Mouse (Mus musculus) liver, embryonic 11.5 days (tissue): Measurements from ENCODE around the gene Kndc1. TPM values are rescaled to one million over a fixed set of nuclear protein-coding genes. Genes with fewer than 3 reads are reported as not detected.

Source experiments
- ATAC-seq: fragments of 200-750 bp; cut with Nextera tagmentation; replicated peaks from 2 replicates; pipeline ENCODE4 v1.8.0; 2017; ENCODE audit warnings: moderate number of reproducible peaks, mild to moderate bottlenecking, moderate TSS enrichment, moderate library complexity; ENCODE audit not compliant: low FRiP score
- DNase-seq: peaks from one replicate; pipeline ENCODE4 v3.0.0-alpha.2; 2017; ENCODE audit warnings: low spot score
- H3K27ac ChIP-seq: fragments of 300-500 bp; sonication (generic); 2 replicates; pipeline ENCODE4 v1.5.1; 2014; ENCODE audit warnings: mild to moderate bottlenecking, low read depth, low read length, control low read depth
- H3K27me3 ChIP-seq: fragments of 300-500 bp; sonication (generic); replicated peaks from 2 replicates; pipeline ENCODE4 v1.6.1; 2014; ENCODE audit warnings: low read length, mixed read lengths; ENCODE audit not compliant: control insufficient read depth, insufficient read depth
- H3K36me3 ChIP-seq: fragments of 300-500 bp; sonication (generic); 2 replicates; pipeline ENCODE4 v1.6.1; 2014; ENCODE audit warnings: mild to moderate bottlenecking, low read length, moderate library complexity, mixed read lengths; ENCODE audit not compliant: control insufficient read depth, insufficient read depth
- H3K4me1 ChIP-seq: fragments of 300-500 bp; sonication (generic); replicated peaks from 2 replicates; pipeline ENCODE4 v1.6.1; 2014; ENCODE audit warnings: low read length, mixed read lengths; ENCODE audit not compliant: control insufficient read depth, insufficient read depth
- H3K4me2 ChIP-seq: fragments of 300-500 bp; sonication (generic); 2 replicates; pipeline ENCODE4 v1.6.1; 2014; ENCODE audit warnings: mild to moderate bottlenecking, control low read depth, moderate library complexity
- H3K4me3 ChIP-seq: fragments of 300-500 bp; sonication (generic); 2 replicates; pipeline ENCODE4 v1.5.1; 2014; ENCODE audit warnings: low read depth, low read length, control low read depth
- H3K9ac ChIP-seq: fragments of 300-500 bp; sonication (generic); 2 replicates; pipeline ENCODE4 v1.6.1; 2014; ENCODE audit warnings: low read depth, low read length, control low read depth
- H3K9me3 ChIP-seq: fragments of 300-500 bp; sonication (generic); 2 replicates; pipeline ENCODE4 v1.6.1; 2016; ENCODE audit warnings: low read length, inconsistent platforms, mixed read lengths; ENCODE audit not compliant: control insufficient read depth
- WGBS: fragments of 180-500 bp; shearing (Covaris S2); extraction: QIAGEN DNeasy Blood & Tissue Kit; methylation state at CpG from one replicate; pipeline ENCODE4 v1.1.7; 2014; 5-methylcytosine and 5-hydroxymethylcytosine counted together
- polyA plus RNA-seq: library from polyadenylated mRNA; unstranded; fragments of >200 nt; fragmentation: Nextera tagmentation; extraction: Ambion mirVana; gene quantifications from 2 replicates; pipeline ENCODE4 v1.2.1, GENCODE M21; 2014

The Kndc1 gene
- polyA plus RNA-seq, 1 experiment from 2014 or later = not detected

DNA sequence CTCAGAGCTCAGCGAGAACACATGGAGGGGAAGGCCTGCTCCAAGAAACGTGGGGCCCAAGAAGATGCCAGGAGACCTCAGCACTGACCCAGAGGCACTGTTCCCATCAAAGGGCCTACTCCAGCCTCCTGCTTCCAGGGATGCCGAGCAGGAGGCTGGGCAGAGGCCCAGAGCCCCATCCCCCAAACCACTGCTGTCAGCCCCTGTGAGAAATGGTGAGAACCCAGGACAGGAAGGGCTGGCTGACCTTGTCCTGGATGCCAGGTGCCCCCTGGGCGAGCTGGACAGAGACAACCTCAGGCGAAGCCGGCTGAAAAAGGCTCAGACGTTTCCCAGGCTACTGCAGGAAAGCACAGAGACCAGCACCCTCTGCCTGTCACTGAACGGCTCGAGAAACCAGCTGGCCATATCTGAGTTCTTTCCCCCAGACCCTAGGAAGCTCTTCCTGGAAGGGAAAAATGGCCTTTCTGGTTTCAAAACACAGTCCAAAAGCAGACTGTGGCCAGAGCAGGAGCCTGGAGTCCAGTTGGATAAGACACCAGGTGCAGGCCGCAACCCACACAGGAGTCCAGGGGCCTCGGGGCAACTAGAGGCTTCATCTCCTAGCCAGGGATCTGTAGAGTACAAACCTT lies 15.8 kb downstream of the Kndc1 start:
- H3K27me3 ChIP-seq = peaks cover 23% of the 10 kb centered on the region

GRCm38 (mm10) chr7:139914141-139915047 lies 19.9 kb downstream of the Kndc1 start:
- Histone ChIP-seq H3K27me3 (peaks cover 39% of the 10 kb centered on the region), H3K9me3 (no peaks in the 10 kb centered on the region), H3K27ac (no peak overlapping the region), H3K4me2 (peak overlapping the region; percentile 58), H3K4me3 (peak overlapping the region; percentile 33), H3K9ac (no peak overlapping the region), H3K36me3 (no peaks in the 10 kb centered on the region), H3K4me1 (no peaks in the 10 kb centered on the region; the same call in 1 of the 2 replicates)
- 10% methylated on average over 29 of the region's 29 CpGs for WGBS
- DNase-seq (peak; percentile 47), ATAC-seq (peak; percentile 84)

More for the DNA sequence above, 15.8 kb downstream of the Kndc1 start:
- no peak overlapping the region for H3K9ac ChIP-seq
- H3K9me3 ChIP-seq = no peaks in the 10 kb centered on the region
- no peaks in the 10 kb centered on the region; the same call in 1 of the 2 replicates for H3K4me1 ChIP-seq
- ATAC-seq (no peak), DNase-seq (no peak)
- no peak overlapping the region for H3K4me3 ChIP-seq
- H3K4me2 ChIP-seq = no peak overlapping the region
- no peaks in the 10 kb centered on the region for H3K36me3 ChIP-seq
- no peak overlapping the region for H3K27ac ChIP-seq
- WGBS = 56% methylated on average over 11 of the region's 11 CpGs

GRCm38 (mm10) chr7:139915646-139916257 lies 21.3 kb downstream of the Kndc1 start:
- 11% methylated on average over 14 of the region's 14 CpGs for WGBS
- ATAC-seq = no peak

GRCm38 (mm10) chr7:139916345-139916744 lies 21.8 kb downstream of the Kndc1 start:
- Histone ChIP-seq H3K36me3 (no peaks in the 10 kb centered on the region), H3K4me1 (no peaks in the 10 kb centered on the region; the same call in 1 of the 2 replicates), H3K4me2 (no peak overlapping the region), H3K4me3 (no peak overlapping the region), H3K9me3 (no peaks in the 10 kb centered on the region), H3K27me3 (peaks cover 42% of the 10 kb centered on the region), H3K9ac (no peak overlapping the region), H3K27ac (no peak overlapping the region)
- no peak for DNase-seq
- WGBS = 0% methylated on average over 1 of the region's 1 CpGs
- no peak for ATAC-seq

More at GRCm38 (mm10) chr7:139915646-139916257, 21.3 kb downstream of the Kndc1 start:
- peaks cover 40% of the 10 kb centered on the region for H3K27me3 ChIP-seq
- H3K4me1 ChIP-seq = no peaks in the 10 kb centered on the region; the same call in 1 of the 2 replicates
- DNase-seq = no peak
- no peak overlapping the region for H3K9ac ChIP-seq
- no peak overlapping the region for H3K27ac ChIP-seq
- H3K36me3 ChIP-seq = no peaks in the 10 kb centered on the region
- no peak overlapping the region for H3K4me3 ChIP-seq
- H3K9me3 ChIP-seq = no peaks in the 10 kb centered on the region
- peak overlapping the region; percentile 28; the same call in 1 of the 2 replicates for H3K4me2 ChIP-seq

GRCm38 (mm10) chr7:139918262-139918661 lies 23.8 kb downstream of the Kndc1 start:
- Histone ChIP-seq H3K27ac (no peak overlapping the region), H3K4me2 (no peak overlapping the region), H3K9ac (no peak overlapping the region), H3K4me1 (no peaks in the 10 kb centered on the region; the same call in 1 of the 2 replicates), H3K9me3 (no peaks in the 10 kb centered on the region), H3K36me3 (no peaks in the 10 kb centered on the region), H3K4me3 (no peak overlapping the region), H3K27me3 (peaks cover 37% of the 10 kb centered on the region)
- ATAC-seq (no peak), DNase-seq (no peak)
- WGBS = 76% methylated on average over 4 of the region's 4 CpGs

DNA sequence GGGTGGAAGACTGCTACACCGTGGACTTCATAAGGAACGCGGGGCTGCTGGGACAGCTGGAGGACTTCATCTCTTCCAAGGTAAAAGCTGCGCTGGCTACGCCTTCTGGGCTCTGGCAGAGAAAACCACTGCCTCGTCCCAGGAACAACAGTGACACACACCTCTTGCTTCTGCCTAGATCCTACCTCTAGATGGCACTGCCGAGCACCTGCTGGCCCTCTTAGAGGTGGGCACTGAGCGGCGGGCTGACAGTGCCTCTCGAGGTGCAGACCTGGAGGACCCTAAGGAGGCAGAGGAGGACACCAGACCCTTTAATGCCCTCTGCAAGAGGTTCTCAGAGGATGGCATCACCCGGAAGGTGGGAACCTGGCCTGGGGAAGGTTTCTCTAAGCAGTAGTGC lies 36.2 kb downstream of the Kndc1 start:
- no peak for DNase-seq
- H3K4me2 ChIP-seq = no peak overlapping the region
- H3K4me1 ChIP-seq = no peaks in the 10 kb centered on the region
- WGBS = 19% methylated on average over 11 of the region's 11 CpGs
- no peak overlapping the region for H3K4me3 ChIP-seq
- no peaks in the 10 kb centered on the region for H3K27me3 ChIP-seq
- H3K27ac ChIP-seq = no peak overlapping the region
- ATAC-seq = peak; percentile 63; the same call in 1 of the 2 replicates
- no peaks in the 10 kb centered on the region for H3K36me3 ChIP-seq
- no peak overlapping the region for H3K9ac ChIP-seq
- no peaks in the 10 kb centered on the region for H3K9me3 ChIP-seq

DNA sequence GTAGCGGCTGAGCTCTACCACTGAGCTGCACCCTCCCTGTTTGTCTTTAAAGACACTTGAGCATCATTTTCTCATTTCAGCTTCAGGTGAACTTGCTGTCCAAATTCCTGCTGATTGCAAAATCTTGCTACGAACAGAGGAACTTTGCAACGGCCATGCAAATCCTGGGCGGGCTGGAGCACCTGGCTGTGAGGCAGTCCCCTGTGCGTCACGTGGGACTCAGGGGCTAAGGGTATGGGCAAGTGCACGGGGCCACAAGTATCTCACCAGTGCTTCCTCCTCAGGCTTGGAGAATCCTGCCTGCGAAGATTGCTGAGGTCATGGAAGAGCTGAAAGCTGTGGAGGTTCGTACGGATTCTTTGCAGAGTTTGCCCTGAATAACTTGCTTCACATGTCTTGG lies 42.2 kb downstream of the Kndc1 start:
- Histone ChIP-seq H3K9ac (no peak overlapping the region), H3K36me3 (no peaks in the 10 kb centered on the region), H3K4me2 (no peak overlapping the region), H3K4me1 (no peaks in the 10 kb centered on the region), H3K27ac (no peak overlapping the region), H3K9me3 (no peaks in the 10 kb centered on the region), H3K4me3 (no peak overlapping the region), H3K27me3 (peaks cover 14% of the 10 kb centered on the region)
- DNase-seq = no peak
- WGBS = 77% methylated on average over 10 of the region's 10 CpGs
- no peak for ATAC-seq

DNA sequence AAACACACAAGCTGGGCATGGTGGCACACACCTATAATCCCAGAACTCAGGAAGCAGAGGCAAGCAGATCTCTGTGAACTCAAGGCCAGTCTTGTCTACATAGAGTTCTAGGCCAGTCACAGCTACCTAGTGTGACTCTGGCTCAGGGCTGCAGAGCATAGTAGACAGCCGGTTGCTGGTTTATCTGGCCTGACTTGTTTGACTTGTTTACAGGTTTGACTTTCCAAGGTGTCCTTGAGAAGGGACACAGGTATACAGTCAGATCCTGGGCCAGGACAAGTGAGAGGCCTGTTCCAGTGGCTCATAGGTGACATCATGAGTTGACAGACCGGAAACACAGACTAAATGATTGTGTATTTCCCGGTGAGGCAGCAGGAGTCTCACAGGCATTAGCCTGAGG lies 42.6 kb downstream of the Kndc1 start:
- DNase-seq (no peak), ATAC-seq (no peak)
- H3K27me3 ChIP-seq = peaks cover 19% of the 10 kb centered on the region
- H3K36me3 ChIP-seq = no peaks in the 10 kb centered on the region
- H3K27ac ChIP-seq = no peak overlapping the region
- WGBS = 66% methylated on average over 3 of the region's 3 CpGs
- H3K4me2 ChIP-seq = no peak overlapping the region
- H3K4me3 ChIP-seq = no peak overlapping the region
- no peaks in the 10 kb centered on the region for H3K4me1 ChIP-seq
- no peaks in the 10 kb centered on the region for H3K9me3 ChIP-seq
- H3K9ac ChIP-seq = no peak overlapping the region
